Mouse (Mus musculus): ENCODE measurements around the gene Tdrd7. TPM values are rescaled to one million over a fixed set of nuclear protein-coding genes. Genes with fewer than 3 reads are reported as not detected.

Tdrd7 gene
- polyA plus RNA-seq, 1 experiment from 2014 or later, result 24.9 TPM

- 77% methylated on average over 2 of the region's 2 CpGs for WGBS
- Histone ChIP-seq H3K4me2 (ENCODE audit: low read length) (no peak overlapping the region), H3K27ac (ENCODE audit: low read length) (no peak overlapping the region)
Measured at GRCm38 (mm10) chr4:45969051-45969450, 3.9 kb downstream of the Tdrd7 start.

GRCm38 (mm10) chr4:45970048-45970560 lies 5.0 kb downstream of the Tdrd7 start:
- ATAC-seq, result no peak
- Histone ChIP-seq H3K9me3 (replicated peaks; ENCODE audit: control insufficient read depth, low read length, poor library complexity, severe bottlenecking) (no peaks in the 10 kb centered on the region), H3K9ac (ENCODE audit: low read depth, low read length) (no peak overlapping the region), H3K27ac (ENCODE audit: low read length) (no peak overlapping the region), H3K4me3 (ENCODE audit: low read depth, low read length) (no peak overlapping the region), H3K4me1 (ENCODE audit: control insufficient read depth, insufficient read depth, low read length) (peaks cover 34% of the 10 kb centered on the region), H3K36me3 (ENCODE audit: control insufficient read depth, insufficient read depth, low read length) (no peaks in the 10 kb centered on the region), H3K4me2 (ENCODE audit: low read length) (no peak overlapping the region), H3K27me3 (ENCODE audit: control insufficient read depth, insufficient read depth, low read depth, low read length) (no peaks in the 10 kb centered on the region; the same call in 1 of the 2 replicates)
- 74% methylated on average over 7 of the region's 7 CpGs for WGBS

More at GRCm38 (mm10) chr4:45969051-45969450, 3.9 kb downstream of the Tdrd7 start:
- H3K9me3 ChIP-seq (replicated peaks; ENCODE audit: control insufficient read depth, low read length, poor library complexity, severe bottlenecking), result no peaks in the 10 kb centered on the region
- H3K36me3 ChIP-seq (ENCODE audit: control insufficient read depth, insufficient read depth, low read length), result no peaks in the 10 kb centered on the region
- H3K4me3 ChIP-seq (ENCODE audit: low read depth, low read length), result no peak overlapping the region
- no peak for ATAC-seq
- H3K27me3 ChIP-seq (ENCODE audit: control insufficient read depth, insufficient read depth, low read depth, low read length), result no peaks in the 10 kb centered on the region; the same call in 1 of the 2 replicates
- H3K4me1 ChIP-seq (ENCODE audit: control insufficient read depth, insufficient read depth, low read length), result peaks cover 31% of the 10 kb centered on the region
- no peak overlapping the region for H3K9ac ChIP-seq (ENCODE audit: low read depth, low read length)

GRCm38 (mm10) chr4:45971806-45972447 lies 6.8 kb downstream of the Tdrd7 start:
- Histone ChIP-seq H3K4me2 (ENCODE audit: low read length) (peak overlapping the region; percentile 88), H3K4me1 (ENCODE audit: control insufficient read depth, insufficient read depth, low read length) (peaks cover 27% of the 10 kb centered on the region), H3K9me3 (replicated peaks; ENCODE audit: control insufficient read depth, low read length, poor library complexity, severe bottlenecking) (no peaks in the 10 kb centered on the region), H3K9ac (ENCODE audit: low read depth, low read length) (peak overlapping the region; percentile 83), H3K27me3 (ENCODE audit: control insufficient read depth, insufficient read depth, low read depth, low read length) (no peaks in the 10 kb centered on the region), H3K4me3 (ENCODE audit: low read depth, low read length) (peak overlapping the region; percentile 86), H3K36me3 (ENCODE audit: control insufficient read depth, insufficient read depth, low read length) (no peaks in the 10 kb centered on the region), H3K27ac (ENCODE audit: low read length) (peak overlapping the region; percentile 67)
- 3% methylated on average over 41 of the region's 51 CpGs for WGBS
- peak; percentile 98 for ATAC-seq

- no peaks in the 10 kb centered on the region for H3K36me3 ChIP-seq (ENCODE audit: control insufficient read depth, insufficient read depth, low read length)
- H3K27me3 ChIP-seq (ENCODE audit: control insufficient read depth, insufficient read depth, low read depth, low read length), result no peaks in the 10 kb centered on the region
- WGBS, result under 1% methylated on average over 41 of the region's 53 CpGs
- H3K9ac ChIP-seq (ENCODE audit: low read depth, low read length), result peak overlapping the region; percentile 83
- peaks cover 26% of the 10 kb centered on the region for H3K4me1 ChIP-seq (ENCODE audit: control insufficient read depth, insufficient read depth, low read length)
- peak; percentile 83; the same call in 1 of the 2 replicates for ATAC-seq
- H3K9me3 ChIP-seq (replicated peaks; ENCODE audit: control insufficient read depth, low read length, poor library complexity, severe bottlenecking), result no peaks in the 10 kb centered on the region
- H3K27ac ChIP-seq (ENCODE audit: low read length), result peak overlapping the region; percentile 67
- H3K4me2 ChIP-seq (ENCODE audit: low read length), result peak overlapping the region; percentile 88
- peak overlapping the region; percentile 86 for H3K4me3 ChIP-seq (ENCODE audit: low read depth, low read length)
Measured at GRCm38 (mm10) chr4:45972448-45972854, 7.3 kb downstream of the Tdrd7 start.

GRCm38 (mm10) chr4:45972951-45973350 lies 7.8 kb downstream of the Tdrd7 start:
- no peak for ATAC-seq
- Histone ChIP-seq H3K27ac (ENCODE audit: low read length) (no peak overlapping the region), H3K9ac (ENCODE audit: low read depth, low read length) (peak overlapping the region; percentile 83), H3K4me1 (ENCODE audit: control insufficient read depth, insufficient read depth, low read length) (peaks cover 21% of the 10 kb centered on the region), H3K36me3 (ENCODE audit: control insufficient read depth, insufficient read depth, low read length) (no peaks in the 10 kb centered on the region), H3K4me3 (ENCODE audit: low read depth, low read length) (peak overlapping the region; percentile 86), H3K27me3 (ENCODE audit: control insufficient read depth, insufficient read depth, low read depth, low read length) (no peaks in the 10 kb centered on the region), H3K4me2 (ENCODE audit: low read length) (peak overlapping the region; percentile 88), H3K9me3 (replicated peaks; ENCODE audit: control insufficient read depth, low read length, poor library complexity, severe bottlenecking) (no peaks in the 10 kb centered on the region)
- WGBS, result 10% methylated on average over 9 of the region's 9 CpGs

GRCm38 (mm10) chr4:45976931-45977667 lies 12.0 kb downstream of the Tdrd7 start:
- no peaks in the 10 kb centered on the region for H3K9me3 ChIP-seq (replicated peaks; ENCODE audit: control insufficient read depth, low read length, poor library complexity, severe bottlenecking)
- no peaks in the 10 kb centered on the region for H3K36me3 ChIP-seq (ENCODE audit: control insufficient read depth, insufficient read depth, low read length)
- H3K9ac ChIP-seq (ENCODE audit: low read depth, low read length), result no peak overlapping the region
- WGBS, result 80% methylated on average over 6 of the region's 6 CpGs
- no peak overlapping the region for H3K4me3 ChIP-seq (ENCODE audit: low read depth, low read length)
- H3K4me2 ChIP-seq (ENCODE audit: low read length), result no peak overlapping the region
- H3K27me3 ChIP-seq (ENCODE audit: control insufficient read depth, insufficient read depth, low read depth, low read length), result no peaks in the 10 kb centered on the region
- peaks cover 15% of the 10 kb centered on the region for H3K4me1 ChIP-seq (ENCODE audit: control insufficient read depth, insufficient read depth, low read length)
- ATAC-seq, result no peak
- H3K27ac ChIP-seq (ENCODE audit: low read length), result no peak overlapping the region

- WGBS, result 48% methylated on average over 2 of the region's 2 CpGs
- no peaks in the 10 kb centered on the region for H3K4me1 ChIP-seq (ENCODE audit: control insufficient read depth, insufficient read depth, low read length)
- no peak overlapping the region for H3K4me3 ChIP-seq (ENCODE audit: low read depth, low read length)
- H3K4me2 ChIP-seq (ENCODE audit: low read length), result no peak overlapping the region
- H3K36me3 ChIP-seq (ENCODE audit: control insufficient read depth, insufficient read depth, low read length), result no peaks in the 10 kb centered on the region
- H3K9me3 ChIP-seq (replicated peaks; ENCODE audit: control insufficient read depth, low read length, poor library complexity, severe bottlenecking), result no peaks in the 10 kb centered on the region
- no peaks in the 10 kb centered on the region for H3K27me3 ChIP-seq (ENCODE audit: control insufficient read depth, insufficient read depth, low read depth, low read length)
- ATAC-seq, result no peak
- no peak overlapping the region for H3K27ac ChIP-seq (ENCODE audit: low read length)
- no peak overlapping the region for H3K9ac ChIP-seq (ENCODE audit: low read depth, low read length)
Measured at GRCm38 (mm10) chr4:45979916-45980315, 14.8 kb downstream of the Tdrd7 start.

- H3K36me3 ChIP-seq (ENCODE audit: control insufficient read depth, insufficient read depth, low read length), result no peaks in the 10 kb centered on the region
- H3K27ac ChIP-seq (ENCODE audit: low read length), result no peak overlapping the region
- H3K4me3 ChIP-seq (ENCODE audit: low read depth, low read length), result no peak overlapping the region
- H3K9me3 ChIP-seq (replicated peaks; ENCODE audit: control insufficient read depth, low read length, poor library complexity, severe bottlenecking), result no peaks in the 10 kb centered on the region
- no peaks in the 10 kb centered on the region for H3K27me3 ChIP-seq (ENCODE audit: control insufficient read depth, insufficient read depth, low read depth, low read length)
- no peak overlapping the region for H3K4me2 ChIP-seq (ENCODE audit: low read length)
- no peak overlapping the region for H3K9ac ChIP-seq (ENCODE audit: low read depth, low read length)
- H3K4me1 ChIP-seq (ENCODE audit: control insufficient read depth, insufficient read depth, low read length), result no peaks in the 10 kb centered on the region
- no peak for ATAC-seq
Measured at GRCm38 (mm10) chr4:45981054-45981453, 15.9 kb downstream of the Tdrd7 start.
